Mouse (Mus musculus) stomach, embryonic 15.5 days (tissue): ENCODE results near the gene Snf8. TPM values are rescaled to one million over a fixed set of nuclear protein-coding genes. Genes with fewer than 3 reads are reported as not detected.
A peak's percentile ranks its signal among the peaks of the same experiment; 100 is the strongest.

ENCODE experiments used
- ATAC-seq: fragments of 200-750 bp; cut with Nextera tagmentation; 2 replicates; pipeline ENCODE4 v1.8.0; 2017; ENCODE audit warnings: low read depth, moderate number of reproducible peaks, moderate TSS enrichment; ENCODE audit not compliant: insufficient read depth, low FRiP score
- H3K27ac ChIP-seq: fragments of 300-500 bp; sonication (generic); 2 replicates; pipeline ENCODE4 v1.5.1; 2015; ENCODE audit warnings: mild to moderate bottlenecking, inconsistent platforms
- H3K27me3 ChIP-seq: fragments of 300-500 bp; sonication (generic); replicated peaks from 2 replicates; pipeline ENCODE4 v1.6.1; 2015; ENCODE audit warnings: inconsistent platforms
- H3K36me3 ChIP-seq: fragments of 300-500 bp; sonication (generic); 2 replicates; pipeline ENCODE4 v1.6.1; 2015; ENCODE audit warnings: inconsistent platforms
- H3K4me1 ChIP-seq: fragments of 300-500 bp; sonication (generic); 2 replicates; pipeline ENCODE4 v1.6.1; 2015; ENCODE audit warnings: inconsistent platforms
- H3K4me2 ChIP-seq: fragments of 300-500 bp; sonication (generic); 2 replicates; pipeline ENCODE4 v1.6.1; 2015; ENCODE audit warnings: mild to moderate bottlenecking, inconsistent platforms
- H3K4me3 ChIP-seq: fragments of 300-500 bp; sonication (generic); replicated peaks from 2 replicates; pipeline ENCODE4 v1.5.1; 2015; ENCODE audit warnings: inconsistent platforms
- H3K9ac ChIP-seq: fragments of 300-500 bp; sonication (generic); 2 replicates; pipeline ENCODE4 v1.6.1; 2015; ENCODE audit warnings: inconsistent platforms
- H3K9me3 ChIP-seq: fragments of 300-500 bp; sonication (generic); 2 replicates; pipeline ENCODE4 v1.6.1; 2016; ENCODE audit warnings: inconsistent platforms
- WGBS: fragments of 180-500 bp; shearing (Covaris S2); methylation state at CpG from one replicate; pipeline ENCODE4 v1.1.7; 2015; 5-methylcytosine and 5-hydroxymethylcytosine counted together
- polyA plus RNA-seq: library from polyadenylated mRNA; unstranded; fragments of >200 nt; fragmentation: Nextera tagmentation; extraction: Ambion mirVana; gene quantifications from 2 replicates; pipeline ENCODE4 v1.2.1, GENCODE M21; 2015

The Snf8 gene
- polyA plus RNA-seq, 1 experiment from 2014 or later: 87.6 TPM

- no peak for ATAC-seq
- Histone ChIP-seq H3K4me3 (no peak overlapping the region), H3K4me2 (no peak overlapping the region), H3K4me1 (0 out of 2 replicates have a peak, but pooled peaks cover 3% of the 10 kb centered on the region), H3K27ac (no peak overlapping the region), H3K36me3 (no peaks in the 10 kb centered on the region), H3K9ac (no peak overlapping the region), H3K9me3 (no peaks in the 10 kb centered on the region), H3K27me3 (no peaks in the 10 kb centered on the region)
- 72% methylated on average over 2 of the region's 2 CpGs for WGBS
Measured at GRCm38 (mm10) chr11:96031701-96032100, 3.0 kb upstream of the Snf8 start.

GRCm38 (mm10) chr11:96033264-96033663 lies 1.4 kb upstream of the Snf8 start:
- ATAC-seq: no peak
- 77% methylated on average over 3 of the region's 3 CpGs for WGBS
- no peak overlapping the region for H3K27ac ChIP-seq

GRCm38 (mm10) chr11:96034116-96034515 lies 569 bp upstream of the Snf8 start:
- H3K4me1 ChIP-seq: 0 out of 2 replicates have a peak, but pooled peaks cover 4% of the 10 kb centered on the region
- no peak overlapping the region; the same call in 1 of the 2 replicates for H3K9ac ChIP-seq
- H3K4me2 ChIP-seq: peak overlapping the region; percentile 92
- no peaks in the 10 kb centered on the region for H3K9me3 ChIP-seq
- peak overlapping the region; percentile 78 for H3K4me3 ChIP-seq
- WGBS: 42% methylated on average over 8 of the region's 8 CpGs
- H3K27me3 ChIP-seq: no peaks in the 10 kb centered on the region
- H3K36me3 ChIP-seq: 0 out of 2 replicates have a peak, but pooled peaks cover 1% of the 10 kb centered on the region
- ATAC-seq: no peak
- H3K27ac ChIP-seq: peak overlapping the region; percentile 41; the same call in 1 of the 2 replicates

More at GRCm38 (mm10) chr11:96033264-96033663, 1.4 kb upstream of the Snf8 start:
- Histone ChIP-seq H3K9me3 (no peaks in the 10 kb centered on the region), H3K27me3 (no peaks in the 10 kb centered on the region), H3K36me3 (no peaks in the 10 kb centered on the region), H3K4me1 (0 out of 2 replicates have a peak, but pooled peaks cover 4% of the 10 kb centered on the region), H3K4me2 (no peak overlapping the region), H3K9ac (no peak overlapping the region), H3K4me3 (no peak overlapping the region)

- Histone ChIP-seq H3K4me2 (peak overlapping the region; percentile 92), H3K9ac (peak overlapping the region; percentile 52; the same call in 1 of the 2 replicates), H3K27me3 (no peaks in the 10 kb centered on the region), H3K27ac (no peak overlapping the region), H3K9me3 (no peaks in the 10 kb centered on the region), H3K36me3 (0 out of 2 replicates have a peak, but pooled peaks cover 4% of the 10 kb centered on the region), H3K4me3 (peak overlapping the region; percentile 78), H3K4me1 (0 out of 2 replicates have a peak, but pooled peaks cover 4% of the 10 kb centered on the region)
- no peak for ATAC-seq
- WGBS: 9% methylated on average over 6 of the region's 6 CpGs
Measured at GRCm38 (mm10) chr11:96035133-96035532, 448 bp downstream of the Snf8 start.

- Histone ChIP-seq H3K4me3 (no peak overlapping the region), H3K36me3 (0 out of 2 replicates have a peak, but pooled peaks cover 4% of the 10 kb centered on the region), H3K27me3 (no peaks in the 10 kb centered on the region), H3K4me2 (no peak overlapping the region), H3K27ac (no peak overlapping the region), H3K9ac (no peak overlapping the region), H3K9me3 (no peaks in the 10 kb centered on the region), H3K4me1 (0 out of 2 replicates have a peak, but pooled peaks cover 4% of the 10 kb centered on the region)
- WGBS: 86% methylated on average over 5 of the region's 5 CpGs
- ATAC-seq: no peak
Measured at GRCm38 (mm10) chr11:96037499-96037898, 2.8 kb downstream of the Snf8 start.

- no peak overlapping the region for H3K9ac ChIP-seq
- no peak for ATAC-seq
- WGBS: 77% methylated on average over 1 of the region's 1 CpGs
- H3K4me1 ChIP-seq: 0 out of 2 replicates have a peak, but pooled peaks cover 4% of the 10 kb centered on the region
- H3K4me2 ChIP-seq: no peak overlapping the region
- H3K4me3 ChIP-seq: no peak overlapping the region
- no peak overlapping the region for H3K27ac ChIP-seq
- H3K27me3 ChIP-seq: no peaks in the 10 kb centered on the region
- peaks cover 4% of the 10 kb centered on the region; the same call in 1 of the 2 replicates for H3K36me3 ChIP-seq
- no peaks in the 10 kb centered on the region for H3K9me3 ChIP-seq
Measured at GRCm38 (mm10) chr11:96038560-96038959, 3.9 kb downstream of the Snf8 start.

GRCm38 (mm10) chr11:96044803-96045567 lies 10.3 kb downstream of the Snf8 start:
- Histone ChIP-seq H3K9me3 (no peaks in the 10 kb centered on the region), H3K36me3 (peaks cover 20% of the 10 kb centered on the region), H3K4me3 (no peak overlapping the region), H3K4me2 (no peak overlapping the region), H3K4me1 (no peaks in the 10 kb centered on the region), H3K27me3 (no peaks in the 10 kb centered on the region), H3K9ac (no peak overlapping the region), H3K27ac (no peak overlapping the region)
- no peak; the same call in 1 of the 2 replicates for ATAC-seq
- WGBS: 88% methylated on average over 11 of the region's 11 CpGs

GRCm38 (mm10) chr11:96046028-96046427 lies 11.3 kb downstream of the Snf8 start:
- no peak for ATAC-seq
- Histone ChIP-seq H3K4me2 (no peak overlapping the region), H3K27me3 (no peaks in the 10 kb centered on the region), H3K27ac (no peak overlapping the region), H3K9me3 (no peaks in the 10 kb centered on the region), H3K4me3 (no peak overlapping the region), H3K36me3 (peaks cover 30% of the 10 kb centered on the region), H3K9ac (no peak overlapping the region), H3K4me1 (no peaks in the 10 kb centered on the region)
- 80% methylated on average over 8 of the region's 8 CpGs for WGBS

GRCm38 (mm10) chr11:96046793-96047192 lies 12.1 kb downstream of the Snf8 start:
- no peak for ATAC-seq
- H3K36me3 ChIP-seq: peaks cover 37% of the 10 kb centered on the region
- 75% methylated on average over 2 of the region's 2 CpGs for WGBS

GRCm38 (mm10) chr11:96047469-96048373 lies 13.0 kb downstream of the Snf8 start:
- WGBS: 86% methylated on average over 4 of the region's 4 CpGs
- Histone ChIP-seq H3K27me3 (no peaks in the 10 kb centered on the region), H3K27ac (no peak overlapping the region), H3K4me3 (no peak overlapping the region), H3K4me2 (no peak overlapping the region), H3K9ac (no peak overlapping the region), H3K9me3 (no peaks in the 10 kb centered on the region), H3K4me1 (no peaks in the 10 kb centered on the region), H3K36me3 (peaks cover 42% of the 10 kb centered on the region)
- no peak for ATAC-seq

More at GRCm38 (mm10) chr11:96046793-96047192, 12.1 kb downstream of the Snf8 start:
- Histone ChIP-seq H3K4me1 (no peaks in the 10 kb centered on the region), H3K27ac (no peak overlapping the region), H3K27me3 (no peaks in the 10 kb centered on the region), H3K9me3 (no peaks in the 10 kb centered on the region), H3K4me2 (no peak overlapping the region), H3K9ac (no peak overlapping the region), H3K4me3 (no peak overlapping the region)

- Histone ChIP-seq H3K36me3 (peaks cover 55% of the 10 kb centered on the region), H3K9ac (no peak overlapping the region), H3K27ac (no peak overlapping the region), H3K4me3 (no peak overlapping the region), H3K4me1 (no peaks in the 10 kb centered on the region), H3K27me3 (no peaks in the 10 kb centered on the region), H3K9me3 (no peaks in the 10 kb centered on the region), H3K4me2 (no peak overlapping the region)
- 82% methylated on average over 4 of the region's 4 CpGs for WGBS
- no peak for ATAC-seq
Measured at GRCm38 (mm10) chr11:96049939-96050338, 15.3 kb downstream of the Snf8 start.
